Mouse (Mus musculus) layer of hippocampus, postnatal 10 days (tissue): ENCODE measurements around the gene Srpx. TPM values are rescaled to one million over a fixed set of nuclear protein-coding genes. Genes with fewer than 3 reads are reported as not detected.

ENCODE experiments used
- total RNA-seq, 2 experiments: library from RNA; stranded (reverse); gene quantifications; 2 replicates each; pipeline ENCODE4 v1.2.3; 2021

The Srpx gene
- total RNA-seq, 2 experiments from 2014 or later, result 0.73 to 1.1 TPM

Other genes starting within 250 kb of the Srpx start
- 1 to 10 TPM; 2.1 to 2.3 TPM for gene Sytl5, start 232.1 kb downstream of the Srpx start, total RNA-seq
- gene Rpgr, start 99.2 kb upstream of the Srpx start, total RNA-seq, result 10 to 100 TPM; 22.1 to 23.8 TPM
- gene Otc, start 134.6 kb upstream of the Srpx start, total RNA-seq, result not detected